Mouse (Mus musculus): ENCODE data around the gene Cysltr2.

Gene Cysltr2

DNA sequence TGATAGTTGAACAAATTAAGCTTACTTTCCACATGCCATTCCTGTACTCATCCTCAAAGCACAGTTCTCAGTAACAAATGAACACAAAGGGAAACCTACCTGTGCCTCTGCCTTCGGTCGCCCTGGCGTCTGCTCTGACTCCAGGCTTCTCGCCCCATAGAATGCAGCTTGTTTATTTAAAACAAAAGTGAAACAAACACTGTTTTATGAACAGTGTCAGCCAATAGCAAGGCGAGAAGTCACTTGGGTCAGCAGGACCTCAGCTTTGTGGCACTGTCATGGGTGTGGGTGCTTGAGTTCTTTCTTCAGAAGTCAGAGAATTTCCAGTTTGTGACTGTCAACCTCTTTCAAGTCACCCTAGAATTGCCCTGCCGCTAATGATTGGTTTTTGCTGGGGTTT lies at the start of gene Cysltr2:
Gene Cysltr2, minus strand, starts transcription at position 178 of the 400 bp plus-strand sequence.
- peak in 1 of 2 experiments; percentile 6 for DNase-seq (ENCODE audit: low spot score in 2 of 2)

DNA sequence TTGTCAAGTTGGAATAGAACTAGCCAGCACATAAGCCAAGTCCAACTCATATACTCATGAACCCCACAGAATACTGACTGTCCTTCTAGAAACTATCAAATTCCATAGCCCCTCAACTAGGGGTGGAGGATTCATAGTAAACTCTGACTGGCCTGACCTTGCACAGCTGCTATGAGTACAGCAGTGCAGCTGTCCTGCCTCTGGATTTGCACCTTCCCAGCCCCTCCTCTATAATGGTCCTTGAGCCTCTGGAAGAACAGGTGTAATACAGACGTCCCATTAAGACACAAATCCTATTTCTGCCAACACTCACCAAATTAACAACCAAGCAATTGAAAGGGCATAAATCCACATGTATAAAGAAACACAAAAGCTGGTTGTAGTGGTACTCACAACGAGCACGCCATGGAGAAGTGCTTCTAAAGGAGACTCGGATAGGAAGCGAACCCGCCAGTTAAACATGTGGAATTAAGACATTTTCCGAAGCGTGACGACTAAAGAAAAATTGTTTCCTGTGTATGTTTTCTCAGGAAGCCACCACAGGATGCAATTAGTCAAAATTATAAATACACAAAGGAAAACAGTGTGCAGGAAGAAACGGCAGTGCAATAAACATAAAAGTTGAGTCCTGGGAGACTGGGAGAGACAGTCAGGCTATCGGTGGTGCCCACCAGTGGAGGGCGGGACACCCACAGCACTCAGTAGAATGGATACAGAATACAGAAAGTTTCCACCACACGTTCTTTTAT lies 46.1 kb upstream of the Cysltr2 start:
- DNase-seq (ENCODE audit: low spot score in 2 of 2), result no peak

DNA sequence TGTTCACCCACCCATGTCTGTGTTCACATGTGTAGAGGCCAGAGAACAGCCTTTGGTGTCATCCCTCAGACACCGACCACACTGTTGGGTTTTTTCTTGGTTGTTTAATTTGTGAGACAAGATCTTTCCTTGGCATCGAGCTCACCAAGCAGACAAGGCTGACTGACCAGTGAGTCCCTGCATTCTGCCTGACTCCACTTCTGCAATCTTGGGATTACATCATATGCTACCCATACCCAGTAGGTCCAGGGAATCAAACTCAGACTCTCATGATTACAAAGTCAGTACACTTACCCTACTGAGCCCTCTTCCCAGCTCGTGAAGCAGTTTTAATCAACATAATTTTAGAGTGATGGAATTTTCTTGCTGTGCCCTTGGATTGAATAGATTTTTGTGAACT lies 44.0 kb upstream of the Cysltr2 start:
- DNase-seq (ENCODE audit: low spot score in 2 of 2), result no peak

DNA sequence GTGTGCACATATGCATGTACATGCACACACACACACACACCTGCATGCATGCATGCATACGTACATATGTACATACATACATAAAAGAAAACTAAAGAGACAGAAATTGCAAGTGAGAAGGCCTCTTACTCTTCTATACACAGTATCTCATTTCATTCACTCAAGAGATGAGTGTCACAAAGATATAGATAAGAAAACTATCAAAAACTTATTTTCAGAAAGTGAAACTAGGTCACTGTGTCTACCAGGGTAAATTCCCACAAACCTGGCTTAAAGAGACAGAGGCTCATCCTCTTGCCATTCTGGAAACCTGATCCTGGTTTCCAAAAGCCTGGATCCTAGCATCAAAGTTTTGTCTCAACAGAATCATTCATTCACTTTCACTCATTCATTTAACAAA lies 39.3 kb upstream of the Cysltr2 start:
- DNase-seq (ENCODE audit: low spot score in 2 of 2), result no peak

DNA sequence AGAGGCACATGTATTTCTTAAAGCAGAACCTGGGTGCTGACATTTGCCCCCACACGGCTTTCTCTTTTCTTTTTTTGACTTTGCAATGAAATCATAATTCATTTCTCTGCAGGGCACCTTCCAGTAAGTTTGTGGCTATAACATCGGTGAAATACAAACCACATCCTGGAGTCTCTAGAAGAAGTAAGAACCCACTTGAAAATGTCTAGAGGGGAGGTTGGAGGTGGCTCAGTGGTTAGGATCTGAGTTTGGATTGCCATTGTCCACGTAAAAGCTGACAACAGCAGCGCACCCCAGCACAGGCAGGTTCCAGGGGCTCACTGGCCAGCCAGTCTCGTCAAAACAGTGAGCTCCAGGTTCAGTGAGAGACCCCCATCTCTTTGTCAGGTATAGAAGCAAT lies 38.8 kb upstream of the Cysltr2 start:
- DNase-seq (ENCODE audit: low spot score in 2 of 2), result no peak

DNA sequence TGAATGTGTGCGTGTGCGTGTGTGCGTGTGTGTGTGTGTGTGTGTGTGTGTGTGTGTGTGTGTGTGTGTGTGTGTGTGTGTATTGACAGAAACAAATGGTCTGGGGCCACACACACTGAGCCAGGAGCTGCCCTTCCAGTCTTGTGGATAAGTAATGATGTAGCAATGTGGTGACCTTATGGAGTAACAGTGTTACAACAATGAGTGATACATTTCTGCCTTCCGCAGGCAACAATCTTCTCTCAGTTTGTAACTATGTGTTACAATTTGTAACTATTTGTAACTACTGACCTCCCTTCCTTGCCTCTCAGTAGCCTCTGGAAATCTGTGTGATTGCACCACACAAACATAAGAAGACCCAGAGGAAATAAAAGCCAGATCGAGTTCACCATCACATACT lies 38.3 kb upstream of the Cysltr2 start:
- DNase-seq (ENCODE audit: low spot score in 2 of 2), result no peak

DNA sequence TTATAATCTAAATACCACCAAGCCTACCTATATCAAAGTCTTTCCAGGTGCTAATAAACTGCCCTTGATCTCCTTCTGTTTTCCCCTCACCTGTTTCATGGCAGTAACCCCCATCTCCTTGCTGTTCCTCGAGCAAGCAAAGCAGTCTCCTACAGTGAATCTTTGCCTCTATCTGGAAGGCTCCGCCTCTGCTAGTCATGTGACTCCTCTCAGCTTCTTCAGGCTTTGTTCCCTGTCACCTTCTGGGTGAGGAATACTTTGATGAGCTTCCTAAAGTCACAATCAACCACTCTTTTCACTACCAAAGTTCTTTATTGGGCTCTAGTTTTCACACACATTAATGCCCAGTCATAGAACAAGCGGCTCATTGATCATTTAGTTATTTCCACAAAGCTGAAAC lies 37.5 kb upstream of the Cysltr2 start:
- DNase-seq (ENCODE audit: low spot score in 2 of 2), result no peak

DNA sequence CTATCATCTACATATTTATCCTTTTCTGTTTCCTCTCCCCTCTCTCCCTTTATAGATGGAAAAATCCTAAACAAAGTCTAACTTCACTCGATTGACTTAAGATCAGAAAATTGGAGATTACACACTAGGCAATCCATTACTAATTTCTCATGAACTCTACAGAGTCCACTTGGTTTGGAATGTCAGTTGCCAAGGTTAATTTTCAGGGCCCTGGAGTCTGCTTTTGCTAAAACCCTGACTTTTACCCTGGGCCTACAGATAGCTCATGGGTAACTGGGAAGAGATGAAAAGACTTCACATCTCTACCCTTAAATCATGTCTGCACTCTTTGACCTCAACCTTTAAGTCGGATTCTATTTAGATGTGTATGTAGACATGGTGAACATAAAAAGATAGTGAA lies 34.6 kb upstream of the Cysltr2 start:
- no peak for DNase-seq (ENCODE audit: low spot score in 2 of 2)

DNA sequence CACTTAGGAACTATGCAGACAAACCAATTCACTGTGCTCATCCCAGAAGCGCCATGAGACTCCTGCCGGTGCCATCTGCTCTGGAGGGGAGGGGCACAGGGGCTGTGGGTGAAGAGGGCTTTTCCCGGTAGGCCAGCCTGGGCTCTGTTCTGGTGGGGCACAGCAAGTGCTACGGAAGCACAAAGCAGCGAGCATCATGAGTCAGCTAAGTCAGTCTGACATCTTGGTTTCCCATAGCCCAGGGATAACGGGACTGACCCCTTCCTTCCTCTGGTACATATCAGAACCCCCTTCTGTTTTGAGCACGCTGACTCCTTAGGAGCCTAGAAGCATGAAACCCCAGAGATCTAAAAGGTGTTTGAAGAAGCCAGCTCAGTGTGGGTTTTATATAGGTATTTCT lies 15.5 kb upstream of the Cysltr2 start:
- no peak for DNase-seq (ENCODE audit: low spot score in 2 of 2)

DNA sequence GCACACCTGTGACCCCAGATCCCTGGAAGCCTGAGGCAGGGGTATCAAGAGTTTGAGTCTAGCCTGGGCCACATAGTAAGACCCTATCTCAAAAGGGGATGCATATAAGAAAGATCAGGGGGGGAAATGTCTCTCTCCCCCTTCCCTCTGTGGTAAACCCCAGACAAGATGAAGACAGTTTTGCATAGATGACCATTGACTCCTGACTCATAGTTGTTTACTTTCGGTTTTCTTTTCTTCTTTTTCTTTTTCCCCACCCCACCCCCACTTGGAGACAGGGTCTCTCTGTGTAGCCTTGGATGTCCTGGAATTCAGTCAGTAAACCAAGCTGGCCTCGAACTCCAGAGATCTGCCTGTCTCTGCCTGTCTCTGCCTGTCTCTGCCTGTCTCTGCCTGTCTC lies 9.8 kb upstream of the Cysltr2 start:
- DNase-seq (ENCODE audit: low spot score in 2 of 2), result no peak

DNA sequence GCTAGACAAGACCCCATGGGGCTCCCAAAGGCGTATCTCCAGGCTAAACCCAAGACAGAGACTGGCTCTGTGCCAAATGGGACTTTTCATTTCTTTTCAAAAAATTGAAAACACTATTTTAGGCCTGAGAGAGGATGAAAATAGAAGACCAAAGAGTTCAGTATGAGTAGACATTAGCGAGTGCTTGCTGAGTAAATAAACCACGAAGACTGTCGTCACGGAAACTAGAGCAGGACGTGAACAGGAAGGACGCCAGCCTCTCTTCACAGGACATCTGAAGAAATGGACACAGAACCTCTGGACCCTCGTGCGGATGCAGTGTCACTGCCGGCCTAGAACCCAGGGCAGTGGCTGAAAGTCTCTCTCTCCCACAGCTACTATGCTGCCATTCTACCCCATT lies 8.8 kb upstream of the Cysltr2 start:
- no peak for DNase-seq (ENCODE audit: low spot score in 2 of 2)

DNA sequence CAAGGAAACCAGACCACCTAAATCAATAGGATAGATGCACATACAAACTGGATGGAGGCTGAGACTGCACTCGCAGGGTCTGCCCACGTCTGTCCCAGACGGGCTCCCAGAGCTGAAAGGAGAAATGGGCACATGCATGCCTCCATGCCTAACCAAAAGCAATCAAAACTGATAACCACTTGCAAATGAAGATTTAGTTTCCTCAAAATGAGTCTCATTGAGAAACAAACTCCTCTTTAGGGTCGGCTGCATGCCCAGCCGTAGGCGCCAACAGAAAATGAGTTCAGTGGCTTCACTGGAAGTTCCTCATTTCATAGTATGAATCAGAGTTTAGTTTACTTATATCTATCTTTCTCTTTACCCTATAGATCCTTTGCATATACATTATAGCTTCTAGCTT lies 7.9 kb upstream of the Cysltr2 start:
- DNase-seq (ENCODE audit: low spot score in 2 of 2), result no peak

DNA sequence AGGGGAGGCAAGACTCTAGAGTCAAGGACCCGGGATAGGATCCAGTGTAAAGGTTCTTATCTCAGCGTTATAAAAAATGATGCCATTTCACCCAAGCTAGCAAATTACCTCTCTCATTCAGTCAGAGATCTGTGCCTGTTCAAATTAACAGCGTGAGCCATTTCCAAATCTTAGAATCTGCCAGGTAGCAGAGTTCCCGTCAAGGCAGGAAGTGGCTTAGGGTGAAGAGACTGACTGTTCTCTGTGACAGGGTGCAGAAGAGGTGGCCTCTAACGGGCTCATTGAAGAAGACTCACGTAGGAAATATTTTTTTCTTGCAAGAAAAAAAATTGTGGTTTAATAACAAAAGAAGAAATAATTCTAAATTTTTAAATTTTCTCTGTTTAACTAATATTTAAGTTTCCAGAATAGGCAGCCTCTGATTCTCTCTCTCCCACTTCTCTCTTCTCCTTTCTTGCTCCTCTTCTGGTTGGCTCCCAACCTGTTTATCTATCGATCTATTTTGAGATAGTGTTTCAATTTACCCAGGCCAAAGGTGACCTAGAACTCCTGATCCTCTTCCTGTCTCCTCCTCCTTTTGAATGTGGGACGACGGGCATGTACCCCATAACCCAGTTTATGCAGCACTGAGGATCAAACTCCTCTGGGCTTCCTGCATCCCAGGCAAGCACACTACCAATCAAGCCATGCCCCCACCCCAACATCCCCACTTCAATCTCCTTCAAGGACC lies 3.5 kb downstream of the Cysltr2 start:
- no peak for DNase-seq (ENCODE audit: low spot score in 2 of 2)

DNA sequence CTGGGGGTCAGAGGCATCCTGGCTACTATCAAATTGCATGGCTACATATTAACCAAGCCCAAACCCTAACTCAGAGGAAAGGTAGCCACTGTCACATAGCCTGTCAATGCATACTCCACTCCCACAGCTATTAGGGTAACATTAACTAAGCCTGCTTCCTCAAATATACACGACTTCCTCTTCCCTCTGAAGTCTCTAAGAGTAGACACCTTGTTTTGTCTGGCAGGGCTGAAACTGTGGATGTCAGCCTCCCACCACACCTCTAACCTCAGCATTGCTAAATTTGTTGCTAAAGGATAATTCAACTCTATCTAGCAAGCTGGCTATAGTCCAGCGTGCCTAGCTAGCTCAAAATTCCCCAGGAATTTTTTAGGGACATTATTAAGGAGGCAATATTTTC lies 7.2 kb downstream of the Cysltr2 start:
- DNase-seq (ENCODE audit: low spot score in 2 of 2), result no peak

DNA sequence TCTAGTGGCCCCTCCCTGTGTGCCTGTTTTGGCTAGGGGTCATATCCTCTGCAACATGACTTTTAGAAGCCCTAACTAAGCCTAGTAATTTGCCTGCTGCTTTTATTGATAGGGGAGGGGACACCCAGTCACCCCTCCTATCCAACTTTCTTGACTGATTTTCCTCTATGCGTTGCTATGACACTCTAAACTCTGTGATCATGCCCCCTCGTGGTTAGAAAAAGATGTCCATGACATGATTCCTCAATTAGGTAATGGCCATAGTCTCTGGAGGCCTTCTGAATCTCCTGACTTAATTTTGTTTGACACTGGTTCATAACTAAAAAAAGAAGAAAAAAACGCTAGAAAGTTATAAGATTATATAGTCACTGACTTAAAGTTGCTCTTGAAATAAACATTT lies 15.6 kb downstream of the Cysltr2 start:
- no peak for DNase-seq (ENCODE audit: low spot score in 2 of 2)

DNA sequence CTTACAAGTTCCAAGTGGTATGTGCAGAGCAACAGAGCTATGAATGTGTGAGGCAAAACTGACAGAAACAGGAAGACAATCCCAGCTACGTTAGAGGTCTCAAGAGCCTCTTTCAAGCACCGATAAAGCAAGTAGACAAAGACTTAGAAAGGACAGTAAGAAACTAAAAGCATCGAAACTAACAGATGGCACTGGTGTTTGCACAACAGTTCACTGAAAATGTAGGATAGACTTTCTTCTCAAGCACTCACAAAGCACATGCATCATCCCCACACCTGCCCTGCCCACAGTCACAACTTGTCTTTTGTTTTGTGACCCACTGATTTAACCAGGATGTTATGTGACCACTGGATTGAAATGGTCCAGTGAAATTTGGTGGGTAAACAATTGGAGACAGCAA lies 17.7 kb downstream of the Cysltr2 start:
- no peak for DNase-seq (ENCODE audit: low spot score in 2 of 2)

DNA sequence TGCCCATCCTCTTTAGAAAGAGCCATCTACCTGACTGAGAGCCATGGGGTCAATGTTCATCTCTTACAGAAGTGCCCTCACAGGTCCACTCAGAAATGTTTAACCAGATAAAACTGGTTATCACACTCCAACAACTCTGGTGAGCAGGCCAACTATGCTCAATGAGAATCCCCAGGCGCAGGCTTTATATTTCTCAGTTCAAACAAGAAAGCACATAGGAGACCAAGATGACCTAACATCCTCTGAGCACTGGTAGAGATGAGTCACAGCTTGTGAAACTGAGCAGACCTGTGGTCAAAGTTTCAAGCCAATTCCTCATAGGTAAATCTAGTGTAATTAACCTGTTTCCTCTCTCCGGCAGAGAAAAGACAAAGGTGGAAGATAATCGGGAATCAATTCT lies 31.6 kb downstream of the Cysltr2 start:
- DNase-seq (ENCODE audit: low spot score in 2 of 2), result no peak

DNA sequence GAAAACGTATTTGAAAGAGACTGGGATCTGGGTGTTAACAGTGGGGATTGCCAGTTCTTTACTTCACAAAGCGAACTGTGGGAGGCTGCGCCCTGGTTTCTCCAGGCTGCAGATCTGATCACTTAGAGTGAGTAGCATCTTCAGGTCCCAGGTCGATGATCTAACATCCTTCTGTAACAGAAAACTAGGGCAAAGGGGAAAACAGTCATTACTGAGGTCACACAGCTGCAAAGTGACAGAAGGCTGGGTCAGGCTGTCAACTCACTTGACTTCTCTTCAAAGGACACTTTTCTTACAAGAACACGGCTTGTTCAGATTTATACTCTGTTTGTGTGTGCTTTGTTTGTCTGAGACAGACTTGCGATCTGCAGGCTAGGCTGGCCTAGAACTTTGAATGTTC lies 33.5 kb downstream of the Cysltr2 start:
- no peak for DNase-seq (ENCODE audit: low spot score in 2 of 2)

DNA sequence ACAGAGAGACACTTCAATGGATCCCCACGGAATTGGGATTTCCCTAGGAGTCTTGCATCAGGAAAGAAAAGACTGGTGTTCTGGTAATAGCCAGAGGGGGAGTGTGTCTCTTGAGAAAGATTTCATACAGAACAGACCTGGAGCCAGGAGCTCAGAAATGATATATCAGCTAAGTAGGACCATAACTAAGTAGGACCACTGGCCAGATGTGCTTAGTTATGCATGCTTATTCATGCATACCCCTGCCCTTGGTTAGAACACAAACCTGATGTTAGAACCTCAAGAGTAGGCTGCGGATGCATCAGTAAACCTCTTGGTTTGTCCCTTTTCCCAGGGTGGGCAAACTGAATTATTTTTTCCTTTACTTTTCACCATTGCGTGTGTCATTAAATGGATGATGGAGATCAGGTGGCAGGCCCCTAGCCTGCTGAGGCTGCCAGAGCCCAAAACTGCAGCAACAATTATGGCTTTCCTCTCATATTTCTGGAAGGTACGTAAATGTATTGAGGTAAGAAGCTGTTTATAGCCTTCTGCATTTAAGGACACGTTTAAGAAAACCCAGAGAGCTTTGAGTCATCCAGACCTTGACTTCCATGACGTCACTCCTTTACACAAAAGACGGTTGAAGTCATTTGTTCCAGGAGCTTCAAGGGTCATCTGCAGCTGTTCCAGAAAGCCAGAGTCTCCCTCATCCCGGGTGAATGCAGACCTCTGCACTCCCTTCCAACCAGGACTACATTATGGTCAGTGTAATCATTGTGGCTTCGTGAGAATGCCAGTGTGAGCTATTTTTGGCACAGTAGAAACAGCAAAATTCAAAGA lies 35.0 kb downstream of the Cysltr2 start:
- no peak for DNase-seq (ENCODE audit: low spot score in 2 of 2)

DNA sequence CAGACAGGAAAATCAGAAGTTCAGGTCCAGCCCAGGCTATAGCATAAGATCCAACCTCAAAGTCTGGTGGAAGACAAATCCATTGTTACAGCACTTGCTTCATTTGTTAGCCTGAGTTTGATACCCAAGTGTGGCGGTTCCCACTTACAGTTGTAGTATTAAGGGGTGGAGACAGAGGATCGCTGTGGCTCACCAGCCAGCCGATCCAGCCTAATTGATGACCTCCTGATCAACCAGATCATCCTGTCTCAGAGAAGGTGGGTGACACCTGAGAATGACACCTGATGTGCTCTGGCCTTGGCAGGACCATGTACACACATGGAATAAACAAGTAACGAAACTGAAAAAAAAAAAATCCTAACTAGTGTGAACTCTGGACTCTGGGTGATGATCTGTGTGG lies 47.1 kb downstream of the Cysltr2 start:
- DNase-seq (ENCODE audit: low spot score in 2 of 2), result no peak

DNA sequence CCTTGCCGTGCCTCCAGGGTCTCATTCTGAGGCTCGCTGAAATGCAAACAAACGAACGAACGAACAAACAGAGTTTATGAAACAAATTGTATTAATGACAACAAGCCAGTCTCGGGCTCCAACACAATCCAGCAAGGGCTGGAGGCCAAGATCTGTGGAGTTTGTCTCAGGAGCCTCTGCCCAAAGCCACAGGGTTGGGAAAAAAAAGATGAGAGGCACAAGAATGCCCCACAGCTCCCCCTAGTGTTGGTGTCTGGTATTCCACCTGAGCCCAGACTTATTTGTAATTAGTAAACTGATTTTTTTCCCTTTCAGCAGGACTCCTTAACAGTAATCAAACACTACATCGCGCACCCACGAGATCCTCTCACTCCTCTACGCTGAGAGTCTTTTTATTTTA lies 48.6 kb downstream of the Cysltr2 start:
- DNase-seq (ENCODE audit: low spot score in 2 of 2), result peak in 1 of 2 experiments; percentile 12

DNA sequence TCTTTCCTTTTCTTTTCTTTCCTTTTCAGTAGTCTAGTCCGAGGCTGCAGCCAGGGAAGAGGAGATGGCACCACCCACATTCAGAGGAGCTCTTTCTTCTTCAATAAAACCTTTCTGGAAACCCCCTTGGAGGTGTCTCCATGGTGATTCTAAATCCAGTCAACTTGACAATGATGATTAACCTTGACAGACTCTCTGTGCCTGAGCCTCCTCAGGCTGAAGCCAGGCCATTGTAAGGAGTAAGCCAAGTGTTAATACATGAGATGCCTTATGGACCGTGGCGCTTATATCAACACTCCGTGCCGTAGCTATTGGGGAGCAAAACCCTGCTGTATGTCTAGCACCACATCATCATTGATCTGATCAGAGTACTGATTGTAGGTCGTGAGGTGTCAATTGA lies 50.8 kb downstream of the Cysltr2 start:
- no peak for DNase-seq (ENCODE audit: low spot score in 2 of 2)

DNA sequence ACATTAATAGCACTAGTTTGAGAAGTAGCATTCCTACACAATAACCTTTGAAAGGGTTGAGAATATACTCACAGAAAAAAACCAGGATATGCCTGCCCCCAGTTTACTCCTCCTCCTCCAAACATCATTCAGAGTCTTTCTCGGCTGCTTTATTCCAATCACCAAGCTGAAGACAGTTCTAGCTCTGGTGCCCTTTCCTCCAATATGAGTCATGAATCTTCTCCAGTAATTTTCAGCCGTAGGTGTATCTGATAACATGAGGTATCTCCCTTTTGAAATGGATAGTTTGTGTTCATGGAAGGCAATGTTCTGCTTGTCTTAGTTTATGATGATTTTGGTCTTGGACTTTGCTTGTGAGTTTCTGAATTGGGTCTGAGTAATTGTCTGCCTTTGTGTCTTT lies 62.9 kb downstream of the Cysltr2 start:
- DNase-seq (ENCODE audit: low spot score in 2 of 2), result no peak
